Mouse (Mus musculus): Measurements from ENCODE around the gene Mtg1. TPM values are rescaled to one million over a fixed set of nuclear protein-coding genes. Genes with fewer than 3 reads are reported as not detected.
"Not testable (repeated sequence)": the region's sequence is repeated elsewhere in the genome, so short reads cannot be mapped to it uniquely, and the experiment has no call there.

The Mtg1 gene
- polyA plus RNA-seq, 2 experiments from 2014 or later, result 27.7 to 34.1 TPM

- no peak for ATAC-seq
Observed at GRCm38 (mm10) chr7:140127911-140128310, 9.5 kb upstream of the Mtg1 start.

- not testable (repeated sequence) for ATAC-seq
Observed at GRCm38 (mm10) chr7:140132184-140132583, 5.2 kb upstream of the Mtg1 start.

- ATAC-seq, result not testable (repeated sequence)
Observed at GRCm38 (mm10) chr7:140134033-140134432, 3.3 kb upstream of the Mtg1 start.

- ATAC-seq, result no peak
Observed at GRCm38 (mm10) chr7:140135106-140135770, 2.1 kb upstream of the Mtg1 start.

- no peak for ATAC-seq
Observed at GRCm38 (mm10) chr7:140138021-140138310, 602 bp downstream of the Mtg1 start.

GRCm38 (mm10) chr7:140141350-140141749, 4.0 kb downstream of the Mtg1 start:
- peak; percentile 49 for ATAC-seq

- no peak for ATAC-seq
Observed at GRCm38 (mm10) chr7:140144550-140144949, 7.2 kb downstream of the Mtg1 start.

- no peak for ATAC-seq
Observed at GRCm38 (mm10) chr7:140153383-140153782, 16.0 kb downstream of the Mtg1 start.

GRCm38 (mm10) chr7:140153829-140154217, 16.5 kb downstream of the Mtg1 start:
- no peak for ATAC-seq

GRCm38 (mm10) chr7:140154218-140154927, 17.0 kb downstream of the Mtg1 start, which contains the start of gene Sprn:
Sprn (minus strand) TSS chr7:140154877.
- ATAC-seq, result no peak

GRCm38 (mm10) chr7:140160363-140160762, 23.0 kb downstream of the Mtg1 start:
- no peak for ATAC-seq

- no peak for ATAC-seq
Observed at GRCm38 (mm10) chr7:140164664-140165063, 27.3 kb downstream of the Mtg1 start, which contains the start of gene Olfr522. Olfr522 (minus strand) TSS chr7:140164764.

GRCm38 (mm10) chr7:140167950-140168349, 30.6 kb downstream of the Mtg1 start:
- no peak for ATAC-seq

GRCm38 (mm10) chr7:140169386-140169785, 32.0 kb downstream of the Mtg1 start:
- ATAC-seq, result no peak

- no peak for ATAC-seq
Observed at GRCm38 (mm10) chr7:140170863-140171262, 33.5 kb downstream of the Mtg1 start.

- no peak for ATAC-seq
Observed at GRCm38 (mm10) chr7:140172936-140173335, 35.6 kb downstream of the Mtg1 start, which contains the start of gene Olfr523. Olfr523 (plus strand) TSS chr7:140173217.

- ATAC-seq, result no peak
Observed at GRCm38 (mm10) chr7:140179176-140179575, 41.8 kb downstream of the Mtg1 start.

- ATAC-seq, result no peak
Observed at GRCm38 (mm10) chr7:140180692-140181091, 43.3 kb downstream of the Mtg1 start.

- ATAC-seq, result no peak
Observed at GRCm38 (mm10) chr7:140184206-140184605, 46.8 kb downstream of the Mtg1 start.

GRCm38 (mm10) chr7:140186646-140187620, 49.6 kb downstream of the Mtg1 start:
- peak; percentile 65 for ATAC-seq

GRCm38 (mm10) chr7:140187721-140188390, 50.5 kb downstream of the Mtg1 start:
- no peak for ATAC-seq

Data from activated CD4-positive, CD25-positive, alpha-beta regulatory T cell, adult 4 months (primary cell).